Mouse (Mus musculus) midbrain, embryonic 14.5 days (tissue): ENCODE measurements around the gene Olfr1054. TPM values are rescaled to one million over a fixed set of nuclear protein-coding genes. Genes with fewer than 3 reads are reported as not detected.

Experiments
- polyA plus RNA-seq: library from polyadenylated mRNA; unstranded; fragments of >200 nt; fragmentation: Nextera tagmentation; extraction: Ambion mirVana; gene quantifications from 2 replicates; pipeline ENCODE4 v1.2.1, GENCODE M21; 2014

Gene Olfr1054
- polyA plus RNA-seq, 1 experiment from 2014 or later, result not detected

Other genes starting within 250 kb of the Olfr1054 start
- gene Olfr1037, start 248.0 kb downstream of the Olfr1054 start, polyA plus RNA-seq, result not detected in 2 replicates
- gene Olfr1039, start 199.5 kb downstream of the Olfr1054 start, polyA plus RNA-seq, result not detected in 2 replicates
- not detected in 2 replicates for gene Olfr1040, start 188.7 kb downstream of the Olfr1054 start, polyA plus RNA-seq
- gene Olfr1042, start 173.6 kb downstream of the Olfr1054 start, polyA plus RNA-seq, result not detected in 2 replicates
- not detected in 2 replicates for gene Olfr1043, start 167.9 kb downstream of the Olfr1054 start, polyA plus RNA-seq
- gene Olfr1044, start 157.6 kb downstream of the Olfr1054 start, polyA plus RNA-seq, result not detected in 2 replicates
- gene Olfr52, start 149.8 kb downstream of the Olfr1054 start, polyA plus RNA-seq, result not detected in 2 replicates
- not detected in 2 replicates for gene Olfr1045, start 132.4 kb downstream of the Olfr1054 start, polyA plus RNA-seq
- gene Olfr1046, start 116.1 kb downstream of the Olfr1054 start, polyA plus RNA-seq, result not detected in 2 replicates
- gene Olfr1047, start 104.0 kb downstream of the Olfr1054 start, polyA plus RNA-seq, result not detected in 2 replicates
- gene Olfr1048, start 95.1 kb downstream of the Olfr1054 start, polyA plus RNA-seq, result not detected in 2 replicates
- gene Olfr1049, start 77.1 kb downstream of the Olfr1054 start, polyA plus RNA-seq, result not detected in 2 replicates
- gene Olfr1051, start 56.3 kb downstream of the Olfr1054 start, polyA plus RNA-seq, result not detected in 2 replicates
- gene Olfr1052, start 43.0 kb downstream of the Olfr1054 start, polyA plus RNA-seq, result not detected in 2 replicates
- not detected in 2 replicates for gene Olfr1053, start 20.1 kb downstream of the Olfr1054 start, polyA plus RNA-seq
- not detected in 2 replicates for gene Olfr1055, start 14.9 kb upstream of the Olfr1054 start, polyA plus RNA-seq
- not detected in 2 replicates for gene Olfr1056, start 27.0 kb upstream of the Olfr1054 start, polyA plus RNA-seq
- gene Olfr1057, start 43.0 kb upstream of the Olfr1054 start, polyA plus RNA-seq, result not detected in 2 replicates
- gene Olfr1058, start 53.1 kb upstream of the Olfr1054 start, polyA plus RNA-seq, result not detected in 2 replicates
- not detected in 2 replicates for gene Olfr1061, start 78.6 kb upstream of the Olfr1054 start, polyA plus RNA-seq
- gene Olfr1062, start 91.3 kb upstream of the Olfr1054 start, polyA plus RNA-seq, result not detected in 2 replicates
- gene Olfr1065, start 115.2 kb upstream of the Olfr1054 start, polyA plus RNA-seq, result not detected in 2 replicates
- gene Olfr1066, start 120.8 kb upstream of the Olfr1054 start, polyA plus RNA-seq, result not detected in 2 replicates
- gene Olfr228, start 152.0 kb upstream of the Olfr1054 start, polyA plus RNA-seq, result not detected in 2 replicates
- not detected in 2 replicates for gene Olfr1076, start 173.0 kb upstream of the Olfr1054 start, polyA plus RNA-seq
- not detected in 2 replicates for gene Olfr1079, start 207.0 kb upstream of the Olfr1054 start, polyA plus RNA-seq
- not detected in 2 replicates for gene Olfr1080, start 222.8 kb upstream of the Olfr1054 start, polyA plus RNA-seq